Mouse (Mus musculus): ENCODE measurements around the gene Shroom1. TPM values are rescaled to one million over a fixed set of nuclear protein-coding genes. Genes with fewer than 3 reads are reported as not detected.
A peak's percentile ranks its signal among the peaks of the same experiment; 100 is the strongest.

The Shroom1 gene
- total and polyA plus RNA-seq, 2 experiments from 2014 or later = 3.4 to 10.9 TPM

DNA sequence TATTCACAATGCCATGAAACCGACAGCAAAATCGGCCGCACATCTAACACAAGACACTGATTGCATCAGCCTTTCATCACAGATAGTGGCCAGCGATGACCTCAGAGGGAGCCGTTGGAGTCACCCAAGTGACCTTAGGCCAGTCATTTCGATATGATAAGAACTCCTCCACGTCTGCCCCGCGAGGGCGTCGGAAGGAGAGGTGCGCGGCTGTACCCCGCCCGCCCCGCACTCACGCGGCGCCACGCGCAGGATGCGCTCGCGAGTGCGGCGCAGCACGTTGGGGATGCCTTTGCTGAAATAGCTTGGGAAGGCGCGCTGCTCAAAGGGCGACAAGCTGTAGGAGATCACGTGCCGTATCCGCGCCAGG, 26.7 kb upstream of the Shroom1 start:
- Histone ChIP-seq H3K27me3 (ENCODE audit: insufficient read depth, low read length) (no peaks in the 10 kb centered on the region), H3K4me1 (ENCODE audit: insufficient read depth, low read length) (peaks cover 9% of the 10 kb centered on the region; the same call in 1 of the 2 replicates), H3K9ac (replicated peaks; ENCODE audit: low read length, poor library complexity, severe bottlenecking) (peak overlapping the region; percentile 80), H3K4me3 (ENCODE audit: low read depth, low read length) (peak overlapping the region; percentile 62), H3K27ac (ENCODE audit: low read depth, low read length) (peak overlapping the region; percentile 83), H3K9me3 (ENCODE audit: low read length) (no peaks in the 10 kb centered on the region), H3K4me2 (ENCODE audit: low read depth, low read length, poor library complexity, severe bottlenecking) (peak overlapping the region; percentile 62), H3K36me3 (ENCODE audit: insufficient read depth, low read length) (peaks cover 9% of the 10 kb centered on the region)
- DNase-seq (ENCODE audit: low spot score) (peak; percentile 32), ATAC-seq (ENCODE audit: low FRiP score) (peak; percentile 56)
- TF ChIP-seq CTCF (IDR thresholded peaks at IDR 0.05) = no peak
- under 1% methylated on average over 34 of the region's 34 CpGs for WGBS

DNA sequence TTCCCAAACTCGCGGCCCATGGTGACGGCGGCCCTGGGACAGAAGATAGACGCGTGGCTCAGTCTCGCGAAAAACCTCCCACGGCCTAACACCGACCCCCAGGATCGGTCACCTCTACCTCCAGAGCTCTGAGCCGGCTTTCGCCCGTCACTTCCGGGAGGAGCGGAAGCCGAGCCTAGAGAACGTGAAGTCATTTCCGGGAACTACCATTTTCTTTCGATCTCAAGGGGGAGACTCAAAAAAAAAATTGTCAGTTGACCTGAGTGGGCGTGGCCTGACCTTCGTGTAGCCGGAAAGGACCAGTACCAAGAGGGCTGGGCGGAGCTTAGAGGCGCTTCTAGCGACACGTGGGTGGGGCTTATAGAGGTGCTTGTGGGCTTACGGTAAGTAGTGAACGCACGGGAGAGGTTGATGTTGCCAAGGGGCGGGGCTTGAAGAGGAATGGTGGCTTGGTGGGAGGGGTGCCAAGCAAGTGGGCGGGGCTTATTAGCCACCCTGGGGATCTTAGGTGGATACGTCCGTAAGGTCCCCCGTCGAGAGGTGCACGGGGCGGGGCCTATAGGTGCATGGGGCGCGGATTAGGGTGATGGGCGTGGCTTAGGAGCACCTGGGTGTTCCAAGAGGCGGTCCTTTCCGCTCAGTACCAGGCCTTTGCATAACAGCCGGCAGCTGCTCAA, 26.2 kb upstream of the Shroom1 start, which contains the start of the genes Uqcrq and Gdf9:
Uqcrq (minus strand) TSS at position 162 of the 677 bp plus-strand sequence.
Gdf9 (plus strand) TSS at position 354 of the 677 bp plus-strand sequence.
- Histone ChIP-seq H3K4me2 (ENCODE audit: low read depth, low read length, poor library complexity, severe bottlenecking) (peak within 1 kb of the TSS; percentile 64), H3K36me3 (ENCODE audit: insufficient read depth, low read length) (peaks cover 9% of the 10 kb centered on the region), H3K27me3 (ENCODE audit: insufficient read depth, low read length) (no peaks in the 10 kb centered on the region), H3K9ac (replicated peaks; ENCODE audit: low read length, poor library complexity, severe bottlenecking) (peak within 1 kb of the TSS; percentile 80), H3K4me1 (ENCODE audit: insufficient read depth, low read length) (peaks cover 9% of the 10 kb centered on the region; the same call in 1 of the 2 replicates), H3K4me3 (ENCODE audit: low read depth, low read length) (peak within 1 kb of the TSS; percentile 62), H3K9me3 (ENCODE audit: low read length) (no peaks in the 10 kb centered on the region), H3K27ac (ENCODE audit: low read depth, low read length) (peak within 1 kb of the TSS; percentile 83)
- WGBS = 1% methylated on average over 44 of the region's 44 CpGs
- no peak for TF ChIP-seq CTCF (IDR thresholded peaks at IDR 0.05)
- DNase-seq (ENCODE audit: low spot score) = peak; percentile 100
- ATAC-seq (ENCODE audit: low FRiP score) = peak; percentile 96

DNA sequence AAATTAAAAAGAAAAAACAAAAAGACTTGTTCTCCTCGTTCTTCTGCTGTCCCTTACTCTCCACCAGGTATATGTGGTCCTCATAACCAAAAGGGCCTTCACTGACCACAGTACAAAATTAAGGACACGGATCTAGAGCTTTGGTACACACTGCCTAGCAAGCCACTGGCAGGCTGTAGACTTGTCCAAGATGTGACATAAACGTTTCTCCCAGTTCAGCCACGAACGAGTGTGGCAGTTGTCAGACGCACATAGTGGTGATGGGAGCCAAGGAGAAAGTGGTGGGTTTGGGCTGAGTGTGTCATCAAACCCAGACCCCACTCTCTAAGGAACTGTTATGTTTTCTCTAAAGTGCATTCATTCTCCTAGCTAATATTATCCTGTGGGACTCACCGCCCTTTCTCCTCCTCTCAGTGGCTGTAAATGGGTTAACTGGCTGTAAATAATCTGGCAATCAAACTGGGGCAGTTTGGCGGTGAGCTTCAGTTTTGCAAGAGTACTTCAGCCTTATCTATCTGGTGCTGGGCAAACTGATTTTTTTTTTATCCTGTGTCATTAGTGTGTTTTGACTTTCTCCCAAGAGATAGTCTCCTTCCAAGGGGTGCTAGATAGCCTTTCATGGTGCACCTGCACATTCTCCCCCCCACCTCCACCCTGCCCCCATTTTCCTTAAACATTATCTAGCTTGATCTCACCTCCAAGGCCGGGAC, 25.5 kb upstream of the Shroom1 start:
- ATAC-seq (ENCODE audit: low FRiP score) (peak; percentile 28), DNase-seq (ENCODE audit: low spot score) (peak; percentile 14)
- TF ChIP-seq CTCF (IDR thresholded peaks at IDR 0.05) = no peak
- 20% methylated on average over 9 of the region's 9 CpGs for WGBS
- no peaks in the 10 kb centered on the region for H3K27me3 ChIP-seq (ENCODE audit: insufficient read depth, low read length)
- H3K4me1 ChIP-seq (ENCODE audit: insufficient read depth, low read length) = peaks cover 9% of the 10 kb centered on the region; the same call in 1 of the 2 replicates
- H3K9ac ChIP-seq (replicated peaks; ENCODE audit: low read length, poor library complexity, severe bottlenecking) = peak overlapping the region; percentile 56
- peak overlapping the region; percentile 62 for H3K4me3 ChIP-seq (ENCODE audit: low read depth, low read length)
- peak overlapping the region; percentile 64 for H3K4me2 ChIP-seq (ENCODE audit: low read depth, low read length, poor library complexity, severe bottlenecking)
- H3K36me3 ChIP-seq (ENCODE audit: insufficient read depth, low read length) = peaks cover 9% of the 10 kb centered on the region
- no peaks in the 10 kb centered on the region for H3K9me3 ChIP-seq (ENCODE audit: low read length)
- H3K27ac ChIP-seq (ENCODE audit: low read depth, low read length) = peak overlapping the region; percentile 73

DNA sequence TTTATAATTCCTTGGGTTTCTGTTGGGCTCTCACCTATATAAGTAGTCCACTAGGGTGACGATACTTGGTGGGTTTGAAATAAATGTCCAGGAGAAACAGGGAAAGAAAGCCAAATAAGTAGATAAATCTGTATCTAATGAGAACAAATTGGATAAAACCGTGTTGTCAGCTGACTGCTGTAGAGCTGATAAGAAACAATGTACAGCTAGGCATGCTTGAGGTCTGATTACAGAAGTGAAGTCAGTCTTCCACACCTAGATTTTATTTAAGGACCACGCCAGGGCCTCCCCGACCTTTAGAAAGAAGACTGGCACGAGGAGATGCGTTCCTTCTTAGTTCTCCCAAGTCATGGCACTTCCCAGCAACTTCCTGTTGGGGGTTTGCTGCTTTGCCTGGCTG, 23.9 kb upstream of the Shroom1 start:
- no peak for TF ChIP-seq CTCF (IDR thresholded peaks at IDR 0.05)
- Histone ChIP-seq H3K4me3 (ENCODE audit: low read depth, low read length) (no peak overlapping the region), H3K27me3 (ENCODE audit: insufficient read depth, low read length) (no peaks in the 10 kb centered on the region), H3K27ac (ENCODE audit: low read depth, low read length) (no peak overlapping the region), H3K36me3 (ENCODE audit: insufficient read depth, low read length) (peaks cover 8% of the 10 kb centered on the region), H3K4me2 (ENCODE audit: low read depth, low read length, poor library complexity, severe bottlenecking) (no peak overlapping the region), H3K9me3 (ENCODE audit: low read length) (no peaks in the 10 kb centered on the region), H3K9ac (replicated peaks; ENCODE audit: low read length, poor library complexity, severe bottlenecking) (no peak overlapping the region), H3K4me1 (ENCODE audit: insufficient read depth, low read length) (peaks cover 9% of the 10 kb centered on the region; the same call in 1 of the 2 replicates)
- no peak for ATAC-seq (ENCODE audit: low FRiP score)
- no peak for DNase-seq (ENCODE audit: low spot score)
- 70% methylated on average over 6 of the region's 6 CpGs for WGBS

DNA sequence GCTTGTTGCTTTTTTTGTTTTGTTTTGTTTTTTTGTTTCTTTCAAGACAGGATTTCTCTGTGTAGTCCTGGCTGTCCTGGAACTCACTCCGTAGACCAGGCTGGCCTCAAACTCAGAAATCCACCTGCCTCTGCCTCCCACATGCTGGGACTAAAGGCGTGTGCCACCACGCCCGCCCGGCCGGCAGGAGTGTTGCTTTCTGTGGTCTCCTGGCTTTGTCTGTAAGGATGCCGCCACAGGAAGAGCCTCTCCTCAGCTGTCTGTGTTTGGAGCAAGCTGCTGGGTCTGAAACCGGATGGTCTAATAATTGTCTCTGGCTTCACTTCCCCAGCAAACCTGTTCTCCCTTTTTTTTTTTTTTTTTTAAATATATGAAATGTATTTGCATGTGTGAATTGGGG, 21.5 kb upstream of the Shroom1 start:
- TF ChIP-seq CTCF (IDR thresholded peaks at IDR 0.05) = no peak
- 82% methylated on average over 8 of the region's 8 CpGs for WGBS
- no peak overlapping the region for H3K4me2 ChIP-seq (ENCODE audit: low read depth, low read length, poor library complexity, severe bottlenecking)

DNA sequence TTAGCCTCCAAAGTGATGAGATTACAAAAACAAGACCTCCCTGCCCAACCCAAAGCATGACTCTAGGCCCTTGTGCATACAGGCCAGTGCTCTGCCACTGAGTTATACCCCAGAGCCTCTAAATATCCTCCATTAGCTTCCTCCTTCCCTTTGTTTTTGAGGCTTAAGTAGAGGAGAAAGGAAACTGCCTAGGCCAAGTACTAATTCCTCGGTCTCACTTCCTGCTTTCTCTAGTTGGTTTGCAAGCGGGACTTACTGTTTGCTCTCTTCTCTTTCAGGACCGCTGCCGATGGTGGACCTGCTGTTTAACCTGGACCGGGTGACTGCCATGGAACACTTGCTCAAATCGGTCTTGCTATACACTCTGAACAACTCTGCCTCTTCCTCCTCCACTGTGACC, 20.7 kb upstream of the Shroom1 start:
- Histone ChIP-seq H3K9ac (replicated peaks; ENCODE audit: low read length, poor library complexity, severe bottlenecking) (no peak overlapping the region), H3K27ac (ENCODE audit: low read depth, low read length) (no peak overlapping the region), H3K4me3 (ENCODE audit: low read depth, low read length) (no peak overlapping the region), H3K4me2 (ENCODE audit: low read depth, low read length, poor library complexity, severe bottlenecking) (no peak overlapping the region), H3K27me3 (ENCODE audit: insufficient read depth, low read length) (no peaks in the 10 kb centered on the region), H3K4me1 (ENCODE audit: insufficient read depth, low read length) (0 out of 2 replicates have a peak, but pooled peaks cover 4% of the 10 kb centered on the region), H3K9me3 (ENCODE audit: low read length) (no peaks in the 10 kb centered on the region), H3K36me3 (ENCODE audit: insufficient read depth, low read length) (no peaks in the 10 kb centered on the region)
- no peak for TF ChIP-seq CTCF (IDR thresholded peaks at IDR 0.05)
- WGBS = 86% methylated on average over 6 of the region's 6 CpGs
- no peak for DNase-seq (ENCODE audit: low spot score)
- ATAC-seq (ENCODE audit: low FRiP score) = no peak

More for the DNA sequence above, 21.5 kb upstream of the Shroom1 start:
- Histone ChIP-seq H3K36me3 (ENCODE audit: insufficient read depth, low read length) (no peaks in the 10 kb centered on the region), H3K27ac (ENCODE audit: low read depth, low read length) (no peak overlapping the region), H3K9me3 (ENCODE audit: low read length) (no peaks in the 10 kb centered on the region), H3K9ac (replicated peaks; ENCODE audit: low read length, poor library complexity, severe bottlenecking) (no peak overlapping the region), H3K27me3 (ENCODE audit: insufficient read depth, low read length) (no peaks in the 10 kb centered on the region), H3K4me3 (ENCODE audit: low read depth, low read length) (no peak overlapping the region), H3K4me1 (ENCODE audit: insufficient read depth, low read length) (0 out of 2 replicates have a peak, but pooled peaks cover 5% of the 10 kb centered on the region)
- no peak for ATAC-seq (ENCODE audit: low FRiP score)
- no peak for DNase-seq (ENCODE audit: low spot score)
